Mouse (Mus musculus) heart, postnatal 25 days (tissue): ENCODE results near the gene Mib2. TPM values are rescaled to one million over a fixed set of nuclear protein-coding genes. Genes with fewer than 3 reads are reported as not detected.
"Not testable (repeated sequence)": the region's sequence is repeated elsewhere in the genome, so short reads cannot be mapped to it uniquely, and the experiment has no call there.

Experiments
- DNase-seq: peaks from one replicate; pipeline ENCODE4 v3.0.0; 2022; ENCODE audit warnings: low spot score
- intact Hi-C: fragments of 180-260 bp; cut with DNase I; formaldehyde crosslinking; loops from one replicate; pipeline ENCODE4 v1.15.1; 2025
- total RNA-seq, 2 experiments: library from RNA; stranded (reverse); gene quantifications; 2 replicates each; pipeline ENCODE4 v1.2.3; 2021

The Mib2 gene
- total RNA-seq, 2 experiments from 2014 or later, result 23.0 to 28.0 TPM

GRCm38 (mm10) chr4:155675991-155676390, 7.0 kb upstream of the Mib2 start:
- DNase-seq, result no peak
- intact Hi-C loops, result no loop called here

GRCm38 (mm10) chr4:155672082-155672481, 3.1 kb upstream of the Mib2 start:
- no peak for DNase-seq
- intact Hi-C loops, result no loop called here

- DNase-seq, intact Hi-C loops: not testable (repeated sequence)
These were observed 1.2 kb upstream of the Mib2 start for GRCm38 (mm10) chr4:155670236-155670635.

- intact Hi-C loops, result loop anchor here (5.0 kb wide), 1 partner anchor 42 kb away; no protein-coding TSS in a partner anchor
- no peak for DNase-seq
These were observed 639 bp upstream of the Mib2 start for GRCm38 (mm10) chr4:155669598-155670075.

- intact Hi-C loops, result loop anchor here (5.0 kb wide), 1 partner anchor 40 kb away; no protein-coding TSS in a partner anchor
- no peak for DNase-seq
These were observed 2.1 kb downstream of the Mib2 start for GRCm38 (mm10) chr4:155666903-155667302.

GRCm38 (mm10) chr4:155660641-155661040, 8.4 kb downstream of the Mib2 start:
- DNase-seq, result no peak
- intact Hi-C loops, result no loop called here

- intact Hi-C loops, result no loop called here
These were observed 10.0 kb downstream of the Mib2 start for GRCm38 (mm10) chr4:155658961-155659360.

GRCm38 (mm10) chr4:155656214-155656751, 12.7 kb downstream of the Mib2 start:
- no peak for DNase-seq
- intact Hi-C loops, result no loop called here

More at GRCm38 (mm10) chr4:155658961-155659360, 10.0 kb downstream of the Mib2 start:
- DNase-seq, result no peak

- intact Hi-C loops, result no loop called here
- DNase-seq, result no peak
These were observed 14.3 kb downstream of the Mib2 start for GRCm38 (mm10) chr4:155654456-155655298.

GRCm38 (mm10) chr4:155654183-155654455, 14.9 kb downstream of the Mib2 start:
- no peak for DNase-seq
- intact Hi-C loops, result no loop called here

GRCm38 (mm10) chr4:155653451-155654182, 15.4 kb downstream of the Mib2 start:
- intact Hi-C loops, result no loop called here
- no peak for DNase-seq

GRCm38 (mm10) chr4:155653086-155653450, 15.9 kb downstream of the Mib2 start, which contains the start of gene Mmp23:
TSS of gene Mmp23 (minus strand) at chr4:155653384.
- peak; percentile 61 for DNase-seq
- intact Hi-C loops, result no loop called here

GRCm38 (mm10) chr4:155652283-155653085, 16.5 kb downstream of the Mib2 start:
- intact Hi-C loops, result no loop called here
- DNase-seq, result no peak

- DNase-seq, result peak; percentile 57
- intact Hi-C loops, result no loop called here
These were observed 17.3 kb downstream of the Mib2 start for GRCm38 (mm10) chr4:155651553-155652269.

GRCm38 (mm10) chr4:155649355-155649754, 19.6 kb downstream of the Mib2 start:
- DNase-seq, result no peak
- intact Hi-C loops, result no loop called here

GRCm38 (mm10) chr4:155645721-155646120, 23.3 kb downstream of the Mib2 start:
- intact Hi-C loops, result no loop called here
- DNase-seq, result no peak

- DNase-seq, intact Hi-C loops: not testable (repeated sequence)
These were observed 23.7 kb downstream of the Mib2 start, which contains the start of gene Gm10563 for GRCm38 (mm10) chr4:155645308-155645707. TSS of gene Gm10563 (minus strand) at chr4:155645408.

GRCm38 (mm10) chr4:155643531-155643930, 25.5 kb downstream of the Mib2 start:
- no peak for DNase-seq
- intact Hi-C loops, result no loop called here
